Mouse (Mus musculus) ES-Bruce4 (cell line): ENCODE measurements around the gene Ppm1l.

ENCODE experiments used
- CTCF ChIP-seq: IDR thresholded peaks from one replicate; pipeline ENCODE4 v1.8.1; 2011; ENCODE audit warnings: low read depth, low read length
- POLR2A ChIP-seq: IDR thresholded peaks from one replicate; pipeline ENCODE4 v1.8.1; 2011; ENCODE audit warnings: low read length; ENCODE audit not compliant: insufficient read depth

DNA sequence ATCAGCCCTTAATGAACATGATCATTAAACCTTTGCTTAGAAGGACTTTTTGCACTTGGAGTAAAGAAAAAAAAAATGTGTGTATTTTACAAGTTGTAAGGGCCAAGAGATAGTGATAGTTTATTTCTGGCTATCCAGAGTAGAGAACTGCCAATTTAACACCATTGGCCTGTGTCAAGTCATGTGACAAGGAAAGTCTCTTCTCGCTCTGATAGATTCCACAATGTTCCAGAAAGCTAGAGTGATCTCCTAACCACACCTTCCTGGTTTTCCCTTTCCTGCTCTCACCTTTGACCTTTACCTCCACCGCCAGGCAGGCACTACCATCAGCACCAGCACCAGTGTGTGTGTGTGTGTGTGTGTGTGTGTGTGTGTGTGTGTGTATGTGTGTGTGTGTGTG, 38.0 kb downstream of the Ppm1l start:
- TF ChIP-seq CTCF, result no peak
- no peak for TF ChIP-seq POLR2A
